Mouse (Mus musculus): ENCODE measurements around the gene Dgat2.
A peak's percentile ranks its signal among the peaks of the same experiment; 100 is the strongest.

Gene Dgat2

GRCm38 (mm10) chr7:99159446-99159845 lies 23.1 kb downstream of the Dgat2 start:
- no peak for DNase-seq

GRCm38 (mm10) chr7:99158904-99159303 lies 23.6 kb downstream of the Dgat2 start:
- no peak for DNase-seq

- no peak for DNase-seq
Measured at GRCm38 (mm10) chr7:99158011-99158410, 24.5 kb downstream of the Dgat2 start.

- no peak for DNase-seq
Measured at GRCm38 (mm10) chr7:99156737-99157136, 25.8 kb downstream of the Dgat2 start.

- no peak for DNase-seq
Measured at GRCm38 (mm10) chr7:99155311-99156289, 26.9 kb downstream of the Dgat2 start.

- no peak for DNase-seq
Measured at GRCm38 (mm10) chr7:99154648-99155151, 27.8 kb downstream of the Dgat2 start.

- DNase-seq: no peak
Measured at GRCm38 (mm10) chr7:99153686-99154202, 28.8 kb downstream of the Dgat2 start.

- no peak for DNase-seq
Measured at GRCm38 (mm10) chr7:99152756-99153155, 29.8 kb downstream of the Dgat2 start.

- peak; percentile 93 for DNase-seq
Measured at GRCm38 (mm10) chr7:99151342-99151741, 31.2 kb downstream of the Dgat2 start.

- no peak for DNase-seq
Measured at GRCm38 (mm10) chr7:99149017-99149416, 33.5 kb downstream of the Dgat2 start.

GRCm38 (mm10) chr7:99147494-99147893 lies 35.0 kb downstream of the Dgat2 start:
- no peak for DNase-seq

- DNase-seq: no peak
Measured at GRCm38 (mm10) chr7:99146906-99147305, 35.6 kb downstream of the Dgat2 start.

- DNase-seq: no peak
Measured at GRCm38 (mm10) chr7:99146011-99146410, 36.5 kb downstream of the Dgat2 start.

GRCm38 (mm10) chr7:99144616-99145015 lies 37.9 kb downstream of the Dgat2 start:
- no peak for DNase-seq

GRCm38 (mm10) chr7:99143244-99143643 lies 39.3 kb downstream of the Dgat2 start:
- no peak for DNase-seq

GRCm38 (mm10) chr7:99141919-99142606 lies 40.5 kb downstream of the Dgat2 start:
- no peak for DNase-seq

GRCm38 (mm10) chr7:99140984-99141918 lies 41.3 kb downstream of the Dgat2 start, which contains the start of gene Uvrag:
TSS of gene Uvrag (minus strand) at chr7:99141141.
- peak; percentile 100 for DNase-seq

GRCm38 (mm10) chr7:99140511-99140910 lies 42.0 kb downstream of the Dgat2 start:
- no peak for DNase-seq

- no peak for DNase-seq
Measured at GRCm38 (mm10) chr7:99139841-99140491, 42.6 kb downstream of the Dgat2 start.

- DNase-seq: no peak
Measured at GRCm38 (mm10) chr7:99137541-99137940, 45.0 kb downstream of the Dgat2 start.

- no peak for DNase-seq
Measured at GRCm38 (mm10) chr7:99136789-99137188, 45.7 kb downstream of the Dgat2 start.

All from cerebellum, adult 11-12 months (tissue).